Mouse (Mus musculus) heart, embryonic 16.5 days (tissue): ENCODE data around the gene Fmo3. TPM values are rescaled to one million over a fixed set of nuclear protein-coding genes. Genes with fewer than 3 reads are reported as not detected.

ENCODE experiments used
- ATAC-seq: fragments of 200-750 bp; cut with Nextera tagmentation; replicated peaks from 2 replicates; pipeline ENCODE4 v1.8.0; 2017; ENCODE audit warnings: moderate number of reproducible peaks; ENCODE audit not compliant: insufficient read depth, low FRiP score; ENCODE audit errors: extremely low read depth
- H3K27ac ChIP-seq: fragments of 300-500 bp; sonication (generic); 2 replicates; pipeline ENCODE4 v1.5.1; 2014; ENCODE audit warnings: mild to moderate bottlenecking, low read length, control low read depth, moderate library complexity
- H3K27me3 ChIP-seq: fragments of 300-500 bp; sonication (generic); 2 replicates; pipeline ENCODE4 v1.6.1; 2014; ENCODE audit warnings: low read length, mixed read lengths; ENCODE audit not compliant: control insufficient read depth, insufficient read depth
- H3K36me3 ChIP-seq: fragments of 300-500 bp; sonication (generic); 2 replicates; pipeline ENCODE4 v1.6.1; 2014; ENCODE audit not compliant: control insufficient read depth, insufficient read depth
- H3K4me1 ChIP-seq: fragments of 300-500 bp; sonication (generic); 2 replicates; pipeline ENCODE4 v1.6.1; 2014; ENCODE audit warnings: low read length, mixed read lengths; ENCODE audit not compliant: control insufficient read depth, insufficient read depth
- H3K4me2 ChIP-seq: fragments of 300-500 bp; sonication (generic); 2 replicates; pipeline ENCODE4 v1.6.1; 2014; ENCODE audit warnings: low read depth, mild to moderate bottlenecking, control low read depth, low read length
- H3K4me3 ChIP-seq: fragments of 300-500 bp; sonication (generic); 2 replicates; pipeline ENCODE4 v1.5.1; 2014; ENCODE audit warnings: mild to moderate bottlenecking, control low read depth, low read length
- H3K9ac ChIP-seq: fragments of 300-500 bp; sonication (generic); 2 replicates; pipeline ENCODE4 v1.6.1; 2014; ENCODE audit warnings: low read length, control low read depth
- H3K9me3 ChIP-seq: fragments of 300-500 bp; sonication (generic); replicated peaks from 2 replicates; pipeline ENCODE4 v1.6.1; 2016; ENCODE audit warnings: low read length; ENCODE audit not compliant: control insufficient read depth
- WGBS: fragments of 180-500 bp; shearing (Covaris S2); extraction: QIAGEN DNeasy Blood & Tissue Kit; methylation state at CpG from one replicate; pipeline ENCODE4 v1.1.7; 2014; 5-methylcytosine and 5-hydroxymethylcytosine counted together
- polyA plus RNA-seq: library from polyadenylated mRNA; unstranded; fragments of >200 nt; fragmentation: Nextera tagmentation; extraction: Ambion mirVana; gene quantifications from 2 replicates; pipeline ENCODE4 v1.2.1, GENCODE M21; 2015

The Fmo3 gene
- 0.11 TPM in 1 of 2 replicates, not detected in the other for polyA plus RNA-seq

DNA sequence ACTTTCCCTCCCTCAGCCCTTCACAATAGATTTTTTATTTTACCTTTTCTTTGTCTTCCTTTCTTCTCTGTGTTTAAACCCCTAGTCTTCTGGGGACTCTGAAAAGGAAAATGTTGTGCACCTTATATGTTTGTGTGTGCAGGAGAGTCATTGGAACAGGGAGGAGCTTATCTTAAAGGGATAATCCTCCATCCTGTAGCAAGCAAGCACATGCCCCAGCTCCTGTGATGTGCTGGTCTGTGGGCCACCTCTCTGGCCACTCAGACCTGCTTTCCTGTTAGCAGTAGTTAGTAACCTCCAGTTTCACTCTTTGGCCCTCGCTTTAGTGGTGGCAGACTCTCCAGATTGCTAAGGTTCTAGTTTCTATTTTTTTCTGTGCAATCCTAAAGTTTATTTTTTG is at the start of gene Fmo3:
Gene Fmo3, minus strand, starts transcription at position 101 of the 400 bp plus-strand sequence.
- no peak within 1 kb of the TSS for H3K27ac ChIP-seq
- H3K4me1 ChIP-seq: no peaks in the 10 kb centered on the region
- H3K36me3 ChIP-seq: no peaks in the 10 kb centered on the region
- WGBS: 69% methylated on average over 1 of the region's 1 CpGs
- no peaks in the 10 kb centered on the region for H3K9me3 ChIP-seq
- no peak for ATAC-seq
- H3K9ac ChIP-seq: no peak within 1 kb of the TSS
- no peaks in the 10 kb centered on the region for H3K27me3 ChIP-seq
- H3K4me3 ChIP-seq: no peak within 1 kb of the TSS
- no peak within 1 kb of the TSS for H3K4me2 ChIP-seq

DNA sequence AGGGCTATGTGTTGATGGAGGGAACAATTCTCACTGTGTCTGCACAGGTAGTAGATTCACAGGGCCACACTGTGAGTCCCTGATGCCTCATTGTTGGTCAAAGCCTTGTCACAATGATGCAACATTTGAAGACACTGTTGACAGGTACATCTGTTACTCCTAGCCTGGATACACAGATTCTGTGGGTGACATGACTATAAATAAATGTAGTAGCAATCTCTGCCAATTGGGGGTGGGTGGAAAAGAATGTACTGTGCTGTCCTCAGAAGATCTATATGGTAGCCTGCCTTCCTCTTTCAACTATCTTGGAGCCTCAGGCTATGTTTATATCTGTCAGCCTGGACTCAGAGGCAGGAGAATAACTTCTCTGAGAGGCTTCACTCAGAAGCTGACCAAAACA is 38.7 kb upstream of the Fmo3 start:
- H3K4me2 ChIP-seq: no peak overlapping the region
- H3K27ac ChIP-seq: no peak overlapping the region
- no peak overlapping the region for H3K9ac ChIP-seq
- H3K36me3 ChIP-seq: no peaks in the 10 kb centered on the region
- H3K9me3 ChIP-seq: no peaks in the 10 kb centered on the region
- no peak overlapping the region for H3K4me3 ChIP-seq
- H3K27me3 ChIP-seq: no peaks in the 10 kb centered on the region
- ATAC-seq: no peak
- H3K4me1 ChIP-seq: no peaks in the 10 kb centered on the region

DNA sequence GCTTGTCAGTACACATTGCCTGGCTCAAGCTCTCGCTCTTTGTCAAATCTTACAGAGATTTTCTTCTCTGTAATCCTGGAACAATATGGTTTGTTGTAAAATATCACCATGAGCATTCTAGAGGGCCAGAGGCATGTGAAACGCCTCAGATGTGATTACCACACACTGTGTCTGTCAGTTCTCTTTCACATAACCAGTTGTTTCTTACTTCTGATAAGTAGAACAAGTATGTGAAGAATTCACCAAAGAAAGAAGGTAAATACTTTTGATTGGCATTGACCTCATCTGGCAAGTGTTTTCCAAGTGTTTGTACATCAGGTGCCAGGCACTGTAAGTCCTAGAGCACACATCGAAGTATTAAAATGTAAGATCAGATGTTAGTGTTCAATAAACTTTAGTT is 24.9 kb upstream of the Fmo3 start:
- H3K36me3 ChIP-seq: no peaks in the 10 kb centered on the region
- H3K4me3 ChIP-seq: no peak overlapping the region
- no peak for ATAC-seq
- H3K9ac ChIP-seq: no peak overlapping the region
- H3K9me3 ChIP-seq: no peaks in the 10 kb centered on the region
- no peak overlapping the region for H3K4me2 ChIP-seq
- 43% methylated on average over 3 of the region's 3 CpGs for WGBS
- H3K27me3 ChIP-seq: no peaks in the 10 kb centered on the region
- no peaks in the 10 kb centered on the region for H3K4me1 ChIP-seq
- H3K27ac ChIP-seq: no peak overlapping the region

- Histone ChIP-seq H3K27ac (peak overlapping the region; percentile 29; the same call in 1 of the 2 replicates), H3K4me3 (no peak overlapping the region), H3K9ac (no peak overlapping the region), H3K9me3 (0 out of 2 replicates have a peak, but pooled peaks cover 3% of the 10 kb centered on the region), H3K36me3 (no peaks in the 10 kb centered on the region), H3K27me3 (no peaks in the 10 kb centered on the region), H3K4me2 (no peak overlapping the region), H3K4me1 (no peaks in the 10 kb centered on the region)
- no peak for ATAC-seq
- 67% methylated on average over 2 of the region's 2 CpGs for WGBS
Observed at GRCm38 (mm10) chr1:163003496-163003895, 19.2 kb upstream of the Fmo3 start.

- Histone ChIP-seq H3K4me1 (no peaks in the 10 kb centered on the region), H3K9me3 (0 out of 2 replicates have a peak, but pooled peaks cover 3% of the 10 kb centered on the region), H3K36me3 (no peaks in the 10 kb centered on the region), H3K4me3 (no peak overlapping the region), H3K27me3 (no peaks in the 10 kb centered on the region), H3K27ac (0 out of 2 replicates have a peak overlapping the region, but pooled peaks have one; percentile 15), H3K4me2 (no peak overlapping the region), H3K9ac (no peak overlapping the region)
- peak; percentile 41; the same call in 1 of the 2 replicates for ATAC-seq
- 52% methylated on average over 4 of the region's 4 CpGs for whole genome bisulfite sequencing
Observed at GRCm38 (mm10) chr1:163001271-163001829, 17.0 kb upstream of the Fmo3 start.

GRCm38 (mm10) chr1:162987546-162987945 is 3.2 kb upstream of the Fmo3 start:
- no peak overlapping the region for H3K4me3 ChIP-seq
- H3K9me3 ChIP-seq: 0 out of 2 replicates have a peak, but pooled peaks cover 3% of the 10 kb centered on the region
- 78% methylated on average over 3 of the region's 3 CpGs for WGBS
- H3K36me3 ChIP-seq: no peaks in the 10 kb centered on the region
- no peaks in the 10 kb centered on the region for H3K27me3 ChIP-seq
- H3K9ac ChIP-seq: no peak overlapping the region
- no peaks in the 10 kb centered on the region for H3K4me1 ChIP-seq
- no peak for ATAC-seq
- H3K4me2 ChIP-seq: no peak overlapping the region
- no peak overlapping the region for H3K27ac ChIP-seq

GRCm38 (mm10) chr1:162986777-162987176 is 2.4 kb upstream of the Fmo3 start:
- H3K27me3 ChIP-seq: no peaks in the 10 kb centered on the region
- H3K9me3 ChIP-seq: 0 out of 2 replicates have a peak, but pooled peaks cover 3% of the 10 kb centered on the region
- H3K36me3 ChIP-seq: no peaks in the 10 kb centered on the region
- no peak overlapping the region for H3K9ac ChIP-seq
- H3K4me2 ChIP-seq: no peak overlapping the region
- no peak overlapping the region for H3K4me3 ChIP-seq
- no peak overlapping the region for H3K27ac ChIP-seq
- H3K4me1 ChIP-seq: no peaks in the 10 kb centered on the region
- 74% methylated on average over 1 of the region's 1 CpGs for WGBS
- no peak for ATAC-seq

GRCm38 (mm10) chr1:162986121-162986748 is 1.9 kb upstream of the Fmo3 start:
- no peaks in the 10 kb centered on the region for H3K27me3 ChIP-seq
- ATAC-seq: no peak
- H3K36me3 ChIP-seq: no peaks in the 10 kb centered on the region
- H3K9ac ChIP-seq: no peak overlapping the region
- no peak overlapping the region for H3K4me3 ChIP-seq
- no peaks in the 10 kb centered on the region for H3K4me1 ChIP-seq
- no peak overlapping the region for H3K4me2 ChIP-seq
- H3K9me3 ChIP-seq: 0 out of 2 replicates have a peak, but pooled peaks cover 1% of the 10 kb centered on the region
- no peak overlapping the region for H3K27ac ChIP-seq
- WGBS: 66% methylated on average over 2 of the region's 2 CpGs

- Histone ChIP-seq H3K27me3 (no peaks in the 10 kb centered on the region), H3K4me2 (no peak overlapping the region), H3K27ac (no peak overlapping the region), H3K36me3 (no peaks in the 10 kb centered on the region), H3K4me3 (no peak overlapping the region), H3K9me3 (no peaks in the 10 kb centered on the region), H3K9ac (no peak overlapping the region), H3K4me1 (no peaks in the 10 kb centered on the region)
- no peak for ATAC-seq
- 57% methylated on average over 2 of the region's 2 CpGs for WGBS
Observed at GRCm38 (mm10) chr1:162963556-162963955, 20.8 kb downstream of the Fmo3 start.
